Mouse (Mus musculus): ENCODE results near the gene Ablim2.
A peak's percentile ranks its signal among the peaks of the same experiment; 100 is the strongest.

The Ablim2 gene

GRCm38 (mm10) chr5:35918387-35918786 lies 160.7 kb downstream of the Ablim2 start:
- DNase-seq = peak in 1 of 2 experiments; percentile 65

- DNase-seq = no peak
Observed at GRCm38 (mm10) chr5:35920076-35920475, 162.4 kb downstream of the Ablim2 start.

- DNase-seq = no peak
Observed at GRCm38 (mm10) chr5:35920557-35920956, 162.9 kb downstream of the Ablim2 start.

GRCm38 (mm10) chr5:35921141-35921540 lies 163.5 kb downstream of the Ablim2 start:
- no peak for DNase-seq

GRCm38 (mm10) chr5:35921595-35922254 lies 164.0 kb downstream of the Ablim2 start:
- peak; percentile 70 to 87 for DNase-seq

GRCm38 (mm10) chr5:35923448-35923847 lies 165.8 kb downstream of the Ablim2 start:
- no peak for DNase-seq

GRCm38 (mm10) chr5:35925171-35925634 lies 167.5 kb downstream of the Ablim2 start:
- no peak for DNase-seq

- DNase-seq = no peak
Observed at GRCm38 (mm10) chr5:35926511-35926910, 168.8 kb downstream of the Ablim2 start.

GRCm38 (mm10) chr5:35931296-35931695 lies 173.6 kb downstream of the Ablim2 start:
- no peak for DNase-seq

- DNase-seq = no peak
Observed at GRCm38 (mm10) chr5:35933059-35933458, 175.4 kb downstream of the Ablim2 start.

Measured in lung, postnatal 4 days (tissue).